Mouse (Mus musculus) CH12.LX (cell line): Measurements from ENCODE around the gene Ezh2.

Experiments
- CHD1 ChIP-seq: IDR thresholded peaks from 2 replicates; pipeline ENCODE4 v1.6.1; 2012; ENCODE audit warnings: low read depth, low read length, improper control_type of control experiment, inconsistent platforms
- CTCF ChIP-seq, 2 experiments: IDR thresholded peaks in 1 of 2; conservative IDR thresholded peaks in 1 of 2; 2 replicates each; pipeline ENCODE4 v1.5.1; 2011 to 2012; ENCODE audit warnings: low read depth in 2 of 2, low read length in 2 of 2, improper control_type of control experiment in 1 of 2, inconsistent platforms in 1 of 2, mild to moderate bottlenecking in 1 of 2, moderate library complexity in 1 of 2
- MAFK ChIP-seq: IDR thresholded peaks from 2 replicates; pipeline ENCODE4 v1.6.1; 2011; ENCODE audit warnings: low read length, improper control_type of control experiment; ENCODE audit not compliant: insufficient replicate concordance
- NELFE ChIP-seq: IDR thresholded peaks from 2 replicates; pipeline ENCODE4 v1.6.1; 2011; ENCODE audit warnings: low read depth, low read length, improper control_type of control experiment
- POLR2A ChIP-seq: IDR thresholded peaks from 2 replicates; pipeline ENCODE4 v1.6.1; 2011; ENCODE audit warnings: low read depth, mild to moderate bottlenecking, improper control_type of control experiment, low read length
- SMC3 ChIP-seq: IDR thresholded peaks from 2 replicates; pipeline ENCODE4 v1.6.1; 2011; ENCODE audit warnings: low read depth, low read length, improper control_type of control experiment
- USF1 ChIP-seq: IDR thresholded peaks from 2 replicates; pipeline ENCODE4 v1.6.1; 2014; ENCODE audit warnings: low read depth, mild to moderate bottlenecking, inconsistent platforms, low read length, improper control_type of control experiment
- USF2 ChIP-seq: conservative IDR thresholded peaks from 2 replicates; pipeline ENCODE4 v1.6.1; 2011; ENCODE audit warnings: low read depth, low read length, improper control_type of control experiment
- ZKSCAN1 ChIP-seq: IDR thresholded peaks from 2 replicates; pipeline ENCODE4 v1.6.1; 2012; ENCODE audit warnings: low read depth, inconsistent platforms, low read length, improper control_type of control experiment, borderline replicate concordance

GRCm38 (mm10) chr6:47565326-47566035, 29.7 kb downstream of the Ezh2 start:
- TF ChIP-seq MAFK (no peak), ZKSCAN1 (no peak), CTCF (conservative IDR thresholded peaks at IDR 0.05 in 1 of 2, IDR thresholded peaks at IDR 0.05 in 1 of 2; ENCODE audit: low read depth in 2 of 2, low read length in 2 of 2) (no peak), SMC3 (no peak), NELFE (no peak), USF2 (no peak), CHD1 (no peak), POLR2A (no peak), USF1 (no peak)
